ENCODE assay signal across 16 mouse cellular contexts in genomic region chr13:57847101-57847500, GRCm38 (mm10).
DNase-seq lines count a peak whose midpoint lies in the region; ATAC-seq and TF ChIP-seq lines count a peak whose summit lies in the region.
"Had no signal": no experiment of that assay in that cellular context is flagged by ENCODE, and none has a peak within 500 bp of the region (broad histone marks: within the 10 kb centered on the region; RNA-seq: fewer than 3 reads in every experiment).

No protein-coding gene starts in this region.

- no peak for ATAC-seq in CD4-positive, CD25-positive, alpha-beta regulatory T cell, adult 4 months
- ATAC-seq: intestine, embryonic 16.5 days; liver, postnatal 0 days had no signal

- peak overlapping the region; percentile 41; the same call in 1 of the 2 replicates for H3K27ac ChIP-seq in left cerebral cortex, adult 2 months
- H3K27ac ChIP-seq: embryonic facial prominence, embryonic 10.5 days; heart, embryonic 15.5 days; hindbrain, embryonic 15.5 days; kidney, postnatal 0 days had no signal

- H3K4me3 ChIP-seq in left cerebral cortex, adult 2 months, result no peak overlapping the region
- H3K4me3 ChIP-seq: embryonic facial prominence, embryonic 10.5 days; heart, embryonic 15.5 days; hindbrain, embryonic 15.5 days had no signal

- no peak for DNase-seq in left cerebral cortex, adult 2 months (ENCODE audit: extremely low spot score in 1 of 2, low spot score in 2 of 2)
- no peak for DNase-seq in left cerebral cortex, postnatal 36 days (ENCODE audit: low spot score in 2 of 2)
- peak; percentile 79 for DNase-seq in cerebellum, adult 9-10 months
- peak; percentile 3 to 4 for DNase-seq in heart, adult 9 months (ENCODE audit: low spot score in 2 of 2)
- DNase-seq in thymus, postnatal 36 days, result no peak
- DNase-seq in urinary bladder, postnatal 36 days (ENCODE audit: low spot score in 2 of 2), result no peak
- DNase-seq: gastrocnemius, postnatal 14 days; liver; liver, postnatal 0 days; right cerebral cortex, adult 18-20 months had no signal

- no peak for TF ChIP-seq CTCF in left cerebral cortex, adult 2 months (IDR thresholded peaks at IDR 0.05)

- intact Hi-C loops in left cerebral cortex, adult 2 months (cut with DNase I), result loop anchor here (2.0 kb wide), 1 partner anchor 62 kb away; the partner anchor contains the start of gene Spock1
- intact Hi-C loops in left cerebral cortex, postnatal 36 days (cut with DNase I), result no loop called here

Comparison
In these comparisons a context has a peak if more than half of its experiments do, and no peak if none do; other contexts are left out.
1. DNase-seq: peak in cerebellum, adult 9-10 months (single experiment) and heart, adult 9 months (2 of 2); none in left cerebral cortex, adult 2 months (0 of 2), left cerebral cortex, postnatal 36 days (0 of 2), thymus, postnatal 36 days (0 of 2) and urinary bladder, postnatal 36 days (0 of 2).